Mouse (Mus musculus) lung, adult 18-20 months (tissue): Measurements from ENCODE around the gene Otub2.

Experiments used
- DNase-seq, 2 experiments: peaks; one replicate each; pipeline ENCODE4 v3.0.0; 2022; ENCODE audit warnings: mixed read lengths in 2 of 2

The Otub2 gene

GRCm38 (mm10) chr12:103445060-103445459, 56.6 kb downstream of the Otub2 start:
- no peak for DNase-seq

- DNase-seq: no peak
Observed at GRCm38 (mm10) chr12:103453361-103453760, 64.9 kb downstream of the Otub2 start.
